Mouse (Mus musculus): Measurements from ENCODE around the gene Col4a4. TPM values are rescaled to one million over a fixed set of nuclear protein-coding genes. Genes with fewer than 3 reads are reported as not detected.

The Col4a4 gene
- total RNA-seq, 2 experiments from 2014 or later: 0.04 TPM; not detected in 1

DNA sequence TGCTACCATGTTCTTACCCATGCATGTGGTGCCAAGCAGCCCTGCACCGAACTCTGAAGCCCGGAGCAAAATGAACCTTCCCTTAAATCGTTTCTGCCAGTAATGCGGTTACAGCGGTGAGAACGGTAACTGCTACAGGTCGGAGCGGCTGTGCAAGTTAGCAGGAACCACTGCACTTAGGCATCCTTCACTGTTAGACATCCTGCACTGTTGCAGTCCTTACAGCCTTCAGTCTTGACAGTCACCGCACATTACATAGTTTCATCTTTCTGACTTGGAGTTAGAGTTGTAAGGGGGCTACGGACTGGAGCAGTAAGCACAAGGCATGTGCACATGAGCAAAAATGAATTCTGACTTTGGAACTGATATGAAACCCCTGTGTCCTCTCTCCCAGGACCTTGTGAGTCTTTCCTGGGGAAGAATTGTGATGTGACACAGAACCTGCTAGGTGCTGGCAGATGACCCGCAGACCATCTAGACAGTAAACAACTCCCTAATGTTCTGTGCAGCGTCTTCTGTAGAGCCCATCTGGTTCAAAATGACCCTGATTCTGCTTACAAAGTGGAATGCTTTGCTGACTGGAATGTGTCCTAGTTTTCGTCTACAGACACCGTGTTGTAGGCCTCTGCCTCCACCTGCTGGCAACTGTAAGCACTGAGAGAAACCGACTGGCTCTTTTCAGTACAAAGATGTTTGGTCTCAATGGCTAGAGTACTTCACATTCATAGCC, 153.6 kb downstream of the Col4a4 start:
- peak; percentile 63 for ATAC-seq (replicated peaks; ENCODE audit: poor library complexity)

DNA sequence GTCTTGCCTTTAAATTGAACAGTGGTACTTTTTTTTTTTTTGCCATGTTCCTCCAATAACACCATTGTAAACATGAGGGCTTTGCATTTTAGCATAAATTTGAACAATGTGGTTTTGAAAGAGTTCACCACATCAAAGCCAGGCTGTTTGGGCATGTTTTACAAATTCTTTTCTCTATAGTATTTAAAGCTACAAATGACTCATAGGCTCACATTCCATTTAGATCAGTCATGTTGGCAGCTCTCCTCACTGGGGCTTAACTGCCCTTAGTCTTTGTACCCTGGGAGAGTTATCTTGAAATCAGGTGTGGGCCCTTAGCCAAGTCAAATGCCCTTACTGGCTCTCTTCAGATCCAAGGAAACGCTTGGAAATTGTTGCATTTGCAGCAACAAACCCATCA, 157.6 kb downstream of the Col4a4 start:
- ATAC-seq (replicated peaks; ENCODE audit: poor library complexity): no peak

DNA sequence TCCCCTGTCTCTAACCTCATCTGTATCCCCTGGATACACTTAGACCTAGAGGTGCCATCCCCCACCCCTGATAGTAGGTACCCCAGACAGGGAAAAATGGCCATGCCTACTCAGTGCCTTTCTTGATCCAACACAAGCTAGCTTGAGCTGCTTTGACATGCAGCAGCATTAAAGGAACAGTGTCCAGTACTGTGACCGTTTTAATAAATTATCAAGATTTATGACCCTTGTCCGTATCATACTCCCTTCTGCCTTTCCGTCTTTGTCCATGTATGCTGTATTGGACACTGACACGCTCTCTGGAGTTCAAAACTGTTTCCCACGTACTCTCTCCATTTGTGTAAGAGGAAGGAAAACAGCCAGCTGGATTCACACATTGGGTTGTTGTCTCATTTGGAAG, 158.9 kb downstream of the Col4a4 start:
- no peak for ATAC-seq (replicated peaks; ENCODE audit: poor library complexity)

DNA sequence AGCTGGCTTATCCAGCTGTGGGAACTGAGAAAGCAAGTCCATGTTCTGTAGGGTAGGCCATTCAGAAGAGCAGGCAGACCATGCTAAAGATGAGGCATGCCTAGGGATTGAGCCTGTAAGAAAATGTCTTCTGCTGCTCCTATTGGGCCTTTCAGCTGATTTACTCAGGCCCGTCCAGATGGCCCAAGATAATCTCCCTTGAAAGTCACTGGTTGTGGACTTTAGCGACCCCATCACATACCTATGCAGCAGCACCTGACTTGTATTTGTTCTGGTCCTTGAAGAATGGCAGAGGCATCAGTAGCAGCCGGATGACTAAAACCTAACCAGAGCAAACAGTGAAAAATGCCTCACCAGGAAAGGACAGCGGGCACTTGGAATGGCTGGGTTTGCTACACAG, 171.0 kb downstream of the Col4a4 start:
- ATAC-seq (replicated peaks; ENCODE audit: poor library complexity): no peak

DNA sequence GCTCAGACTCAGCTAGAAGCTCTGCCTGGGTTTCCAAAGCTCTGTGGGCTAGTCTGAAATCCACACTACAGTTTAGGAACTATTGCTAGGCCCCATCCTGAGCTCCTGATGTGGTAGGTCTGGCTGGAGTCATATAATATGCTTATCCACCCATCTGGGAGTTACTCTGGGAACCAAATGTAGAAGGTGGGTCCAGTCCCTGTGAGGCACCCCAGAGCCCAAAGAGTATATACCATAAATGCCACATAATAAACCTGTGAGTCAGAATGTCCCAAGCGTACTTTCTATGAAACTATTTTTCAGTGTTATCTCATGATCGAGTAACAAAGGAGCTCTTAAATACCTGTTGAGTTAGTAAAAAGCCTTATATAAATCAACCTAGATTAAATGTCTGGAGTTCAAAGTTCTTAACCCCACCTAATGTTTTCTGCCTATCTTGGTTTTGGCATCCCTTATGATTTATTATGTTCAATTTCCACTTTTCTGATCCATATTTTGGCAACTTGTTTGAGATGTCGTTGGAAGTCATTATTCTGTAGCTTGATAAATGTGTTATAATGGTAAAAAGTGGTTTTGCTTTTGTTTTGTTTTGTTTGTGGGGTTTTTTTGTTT, 172.1 kb downstream of the Col4a4 start:
- ATAC-seq (replicated peaks; ENCODE audit: poor library complexity): no peak

DNA sequence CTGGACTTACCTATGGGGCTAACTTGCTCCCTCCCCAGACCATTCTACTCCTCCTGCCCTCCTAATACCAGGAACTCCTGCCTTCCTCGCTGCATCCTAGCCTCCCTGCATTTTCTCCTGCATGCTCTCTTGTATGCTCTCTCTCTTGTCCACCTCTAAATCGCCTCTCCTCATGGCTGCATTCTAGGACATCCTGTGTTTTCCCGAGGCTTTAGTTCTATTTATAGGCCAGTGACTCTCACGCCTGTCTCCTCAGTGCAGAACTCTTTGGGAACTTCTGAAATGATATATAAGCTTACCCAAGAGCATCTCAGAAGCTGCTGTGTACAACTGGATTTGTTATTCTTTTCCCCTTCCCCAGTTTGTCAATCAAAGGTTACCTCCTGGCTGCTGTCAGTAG, 174.6 kb downstream of the Col4a4 start:
- no peak for ATAC-seq (replicated peaks; ENCODE audit: poor library complexity)

DNA sequence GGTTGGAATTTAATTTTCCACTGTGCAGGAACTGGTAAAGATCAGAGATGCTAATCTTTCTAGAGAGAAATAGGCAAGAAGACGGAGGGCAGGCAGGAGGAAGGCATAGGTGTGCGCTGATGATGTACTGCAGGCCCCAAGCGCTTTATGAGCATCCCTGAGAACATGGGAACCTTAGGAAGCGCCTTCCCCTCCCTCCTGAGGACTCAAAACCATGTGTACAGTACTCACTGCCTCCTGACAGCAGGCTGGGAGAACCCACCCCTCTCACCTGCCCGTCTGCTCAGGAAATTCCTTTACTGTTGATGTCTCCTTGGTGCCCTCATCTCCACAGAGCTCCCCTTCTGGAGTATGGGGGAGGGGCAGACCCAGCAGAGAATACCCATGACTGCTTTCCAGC, 175.1 kb downstream of the Col4a4 start:
- ATAC-seq (replicated peaks; ENCODE audit: poor library complexity): no peak

DNA sequence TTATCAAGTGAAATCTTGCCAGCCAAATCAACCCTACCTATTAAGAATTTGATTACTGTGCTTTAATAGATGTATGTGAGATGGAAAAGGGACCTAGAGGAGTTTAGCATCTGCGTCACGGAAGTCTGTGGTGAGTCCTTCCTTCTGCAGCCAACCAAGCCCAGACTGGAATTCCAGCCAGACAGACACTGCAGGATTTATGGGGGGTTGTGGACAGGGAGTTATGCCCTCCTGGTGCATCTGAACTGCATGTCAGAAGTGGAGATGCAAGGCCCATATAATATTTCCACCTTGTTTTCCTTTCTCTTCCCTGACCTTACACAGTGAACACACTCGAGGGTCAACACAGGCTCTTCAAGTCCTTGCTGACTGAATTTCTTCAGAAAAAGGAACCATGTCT, 176.1 kb downstream of the Col4a4 start:
- ATAC-seq (replicated peaks; ENCODE audit: poor library complexity): no peak

DNA sequence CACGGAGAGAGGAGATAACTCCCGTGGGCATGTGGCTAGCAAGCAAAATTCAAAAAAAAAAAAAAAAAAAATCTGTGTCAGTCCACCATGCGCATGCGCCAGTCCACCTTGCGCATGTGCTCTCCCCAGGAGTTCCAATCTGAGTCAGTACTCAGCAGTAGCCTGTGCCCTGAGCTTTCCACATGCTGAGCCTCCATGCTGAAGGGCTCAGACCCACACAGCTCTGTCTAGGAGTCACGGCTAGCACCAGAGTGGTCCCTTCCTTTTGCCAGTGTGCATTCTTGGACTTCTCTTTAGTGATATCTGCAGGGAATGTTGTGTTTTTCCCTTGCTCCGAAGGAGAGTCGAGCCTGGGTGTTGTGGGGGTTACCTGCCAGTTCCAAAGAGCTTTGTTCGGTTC, 177.4 kb downstream of the Col4a4 start:
- ATAC-seq (replicated peaks; ENCODE audit: poor library complexity): no peak

DNA sequence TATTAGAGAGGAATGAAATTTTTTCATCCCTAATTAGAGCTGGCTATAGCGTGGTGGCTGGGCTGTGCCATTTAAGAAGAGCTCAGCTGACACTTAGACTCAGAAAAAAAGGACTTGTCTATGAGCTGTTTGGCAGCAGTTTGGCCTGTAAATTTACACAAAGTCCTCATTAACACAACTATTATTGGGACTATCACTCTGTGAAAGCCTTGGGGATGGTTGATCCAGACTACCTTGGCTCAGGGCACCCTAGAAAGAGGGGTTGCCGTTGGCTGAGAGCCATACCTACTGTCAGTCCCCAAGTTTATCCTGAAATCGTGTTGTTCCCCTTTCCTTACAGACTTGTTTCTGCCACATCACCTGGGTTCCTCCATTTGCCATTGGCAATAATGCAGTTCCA, 178.9 kb downstream of the Col4a4 start:
- ATAC-seq (replicated peaks; ENCODE audit: poor library complexity): no peak

Other genes starting within 250 kb of the Col4a4 start
- not detected in 2 replicates for gene Col4a3, start 72 bp upstream of the Col4a4 start, total RNA-seq (2015)
- gene Col4a3, start 72 bp upstream of the Col4a4 start, total RNA-seq (2017): not detected in 2 replicates
- 118 and 129 TPM in 2 replicates for gene Mff, start 138.0 kb upstream of the Col4a4 start, total RNA-seq (2015)
- gene Mff, start 138.0 kb upstream of the Col4a4 start, total RNA-seq (2017): 65.0 and 106 TPM in 2 replicates
- not detected in 2 replicates for gene Tm4sf20, start 181.6 kb upstream of the Col4a4 start, total RNA-seq (2015)
- gene Tm4sf20, start 181.6 kb upstream of the Col4a4 start, total RNA-seq (2017): not detected in 2 replicates
- gene Gm47791, start 184.4 kb upstream of the Col4a4 start, total RNA-seq (2015): not detected in 2 replicates
- not detected in 2 replicates for gene Gm47791, start 184.4 kb upstream of the Col4a4 start, total RNA-seq (2017)